Mouse (Mus musculus): ENCODE measurements at regions not wholly inside any gene's neighbourhood (a gene's known extent, or its start where the extent isn't known, plus 50 kb on each side); places are given as distances from the start of the nearest gene placed in this dataset.
"Not testable (repeated sequence)": the region's sequence is repeated elsewhere in the genome, so short reads cannot be mapped to it uniquely, and the experiment has no call there.

DNA sequence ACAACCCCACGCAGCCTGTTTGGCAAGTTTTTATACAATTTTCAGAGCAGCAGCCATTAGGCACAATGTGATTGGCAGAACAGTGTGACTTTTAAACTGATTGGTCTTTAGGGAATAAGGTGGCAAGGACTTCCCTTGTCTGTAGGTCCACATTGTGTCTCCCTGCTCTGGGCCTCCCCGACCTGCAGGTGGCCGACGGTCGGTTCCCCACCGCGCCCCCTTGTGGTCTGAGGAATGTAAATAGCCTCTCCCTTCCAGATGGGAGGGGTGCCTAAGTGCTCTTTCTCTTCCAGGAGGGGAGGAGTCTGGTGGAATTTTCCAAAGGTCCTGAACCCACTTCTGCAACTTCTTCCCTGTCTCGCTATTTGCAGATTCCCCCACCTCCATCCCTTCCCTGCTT is 52.5 kb upstream of the Prr5 start:
- intact Hi-C loops (cut with DNase I), result not testable (repeated sequence)
- DNase-seq (ENCODE audit: low spot score in 2 of 2), result peak; percentile 52 to 67

GRCm38 (mm10) chr15:84613536-84614527 is 55.6 kb upstream of the Prr5 start:
- peak; percentile 95 to 97 for DNase-seq (ENCODE audit: low spot score in 2 of 2)
- intact Hi-C loops (cut with DNase I), result loop anchor here (1.0 to 5.0 kb wide), 3 partner anchors 167 to 402 kb away; partner anchors contain the start of gene Shisal1

- intact Hi-C loops (cut with DNase I), result loop anchor here (5.0 kb wide), 1 partner anchor 166 kb away; the partner anchor contains the start of gene Shisal1
These were observed 55.3 kb upstream of the Rtl6 start for GRCm38 (mm10) chr15:84612961-84613360.

GRCm38 (mm10) chr15:84609825-84610442 is 52.3 kb upstream of the Rtl6 start:
- DNase-seq (ENCODE audit: low spot score in 2 of 2), result peak; percentile 71 to 79
- intact Hi-C loops (cut with DNase I), result loop anchor here (5.0 kb wide), 1 partner anchor 163 kb away; the partner anchor contains the start of gene Shisal1

More at GRCm38 (mm10) chr15:84612961-84613360, 55.3 kb upstream of the Rtl6 start:
- no peak for DNase-seq (ENCODE audit: low spot score in 2 of 2)

DNA sequence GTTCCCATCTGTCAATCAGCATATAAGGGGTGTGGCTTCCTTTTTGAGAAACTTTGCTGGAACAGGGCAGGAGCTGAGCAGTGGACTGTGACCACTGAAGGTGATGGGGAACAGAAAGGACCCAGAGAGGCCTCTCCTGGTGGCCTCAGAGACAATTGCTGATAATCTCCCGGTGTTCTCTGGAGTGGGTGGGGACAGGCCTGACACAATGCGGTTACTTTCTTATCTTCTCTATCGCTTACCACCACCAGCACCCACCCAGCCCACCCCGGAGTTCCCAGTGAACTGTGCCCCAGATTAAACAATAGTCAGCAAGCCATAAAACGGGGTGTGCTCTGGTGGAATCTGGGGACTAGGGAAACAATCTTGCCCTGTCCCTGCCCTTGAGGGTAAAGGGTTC is 51.4 kb upstream of the Rtl6 start:
- DNase-seq (ENCODE audit: low spot score in 2 of 2), result no peak
- intact Hi-C loops (cut with DNase I), result no loop called here
